Mouse (Mus musculus) T-cell, adult 66 days (primary cell): ENCODE measurements around the gene Ecm1. TPM values are rescaled to one million over a fixed set of nuclear protein-coding genes. Genes with fewer than 3 reads are reported as not detected.

Source experiments
- total RNA-seq, 2 experiments: library from RNA; stranded (reverse); gene quantifications; 3 replicates in 1 of 2; 4 replicates in 1 of 2; pipeline ENCODE4 v1.2.4; 2023

The Ecm1 gene
- 100 to 1,000 TPM in 1 of 2 experiments, 10 to 100 TPM in 1; 98.0 to 103 TPM for total RNA-seq

GRCm38 (mm10) chr3:95739353-95740104 is at the start of gene Ecm1:
Gene Ecm1 (minus strand): TSS chr3:95739569.

GRCm38 (mm10) chr3:95760106-95760505 is 20.7 kb upstream of the Ecm1 start, which contains the start of gene Tars2:
Gene Tars2 (minus strand): TSS chr3:95760206.

GRCm38 (mm10) chr3:95687524-95688421 is 51.6 kb downstream of the Ecm1 start, which contains the start of gene Adamtsl4:
Gene Adamtsl4 (minus strand): TSS chr3:95687917.

Other genes starting within 250 kb of the Ecm1 start
- 1 to 10 TPM; 3.0 TPM for gene Ctsk, start 240.3 kb downstream of the Ecm1 start, total RNA-seq
- gene Ctss, start 212.8 kb downstream of the Ecm1 start, total RNA-seq = 10 to 100 TPM; 90.7 to 96.5 TPM
- gene Hormad1, start 179.9 kb downstream of the Ecm1 start, total RNA-seq = not detected
- 10 to 100 TPM; 27.9 to 28.1 TPM for gene Golph3l, start 150.6 kb downstream of the Ecm1 start, total RNA-seq
- 10 to 100 TPM; 98.2 to 99.3 TPM for gene Ensa, start 114.6 kb downstream of the Ecm1 start, total RNA-seq
- gene Mcl1, start 80.8 kb downstream of the Ecm1 start, total RNA-seq = 100 to 1,000 TPM; 312 to 327 TPM
- 10 to 100 TPM in 1 of 2 experiments, 1 to 10 TPM in 1; 7.9 to 11.6 TPM for gene Adamtsl4, start 51.7 kb downstream of the Ecm1 start, total RNA-seq
- gene Tars2, start 20.6 kb upstream of the Ecm1 start, total RNA-seq = 100 to 1,000 TPM; 128 to 134 TPM
- 100 to 1,000 TPM; 107 to 116 TPM for gene Rprd2, start 79.3 kb upstream of the Ecm1 start, total RNA-seq
- 10 to 100 TPM; 82.0 to 90.5 TPM for gene Prpf3, start 116.3 kb upstream of the Ecm1 start, total RNA-seq
- 100 to 1,000 TPM in 1 of 2 experiments, 10 to 100 TPM in 1; 95.6 to 108 TPM for gene Mrps21, start 131.9 kb upstream of the Ecm1 start, total RNA-seq
- 10 to 100 TPM; 12.9 to 18.1 TPM for gene Ciart, start 142.7 kb upstream of the Ecm1 start, total RNA-seq
- under 1 TPM in 1 of 2 experiments, not detected in 1; 0.96 TPM for gene BC028528, start 152.4 kb upstream of the Ecm1 start, total RNA-seq
- gene Aph1a, start 154.4 kb upstream of the Ecm1 start, total RNA-seq = 10 to 100 TPM; 49.9 to 71.5 TPM
- not detected for gene Car14, start 165.1 kb upstream of the Ecm1 start, total RNA-seq
- 100 to 1,000 TPM; 102 to 115 TPM for gene Anp32e, start 189.7 kb upstream of the Ecm1 start, total RNA-seq